Mouse (Mus musculus) gastrocnemius, postnatal 25 days (tissue): ENCODE results near the gene Gm21317. TPM values are rescaled to one million over a fixed set of nuclear protein-coding genes. Genes with fewer than 3 reads are reported as not detected.
"Not testable (repeated sequence)": the region's sequence is repeated elsewhere in the genome, so short reads cannot be mapped to it uniquely, and the experiment has no call there.

Source experiments
- DNase-seq: peaks from one replicate; pipeline ENCODE4 v3.0.0; 2022
- long read RNA-seq, 2 experiments: library from polyadenylated mRNA; stranded (forward); transcript quantifications; one replicate each; pipeline ENCODE4 v2.0.0; 2021
- total RNA-seq, 2 experiments: library from RNA; stranded (reverse); gene quantifications; 1 replicate in 1 of 2; 2 replicates in 1 of 2; pipeline ENCODE4 v1.2.3; 2021

Gm21317 gene
- not detected for total RNA-seq
- long read RNA-seq, experiment 1, result 0 reads
- long read RNA-seq, experiment 2, result 0 reads

GRCm38 (mm10) chrY:82224927-82225326, at the start of gene Gm21317:
Gm21317 (plus strand) TSS chrY:82225227.
- not testable (repeated sequence) for DNase-seq
